Mouse (Mus musculus): ENCODE measurements at regions not wholly inside any gene's neighbourhood (a gene's known extent, or its start where the extent isn't known, plus 50 kb on each side); places are given as distances from the start of the nearest gene placed in this dataset.

- TF ChIP-seq POLR2A (IDR thresholded peaks at IDR 0.05; ENCODE audit: control insufficient read depth, extremely low read depth, insufficient read depth, low read length, poor library complexity): no peak
- no peak for TF ChIP-seq CTCF (IDR thresholded peaks at IDR 0.05; ENCODE audit: borderline replicate concordance, control insufficient read depth, extremely low read depth, insufficient read depth, low read length, poor library complexity)
- no peaks in the 10 kb centered on the region for H3K27me3 ChIP-seq (ENCODE audit: control insufficient read depth, insufficient read depth, low read length)
- H3K4me1 ChIP-seq (replicated peaks; ENCODE audit: control insufficient read depth, insufficient read depth, low read length): no peaks in the 10 kb centered on the region
- no peak for DNase-seq
- no peak overlapping the region for H3K4me3 ChIP-seq (ENCODE audit: control insufficient read depth, insufficient read depth, low read length)
- no peaks in the 10 kb centered on the region for H3K36me3 ChIP-seq (ENCODE audit: control insufficient read depth, insufficient read depth, low read length)
- 92% methylated on average over 3 of the region's 3 CpGs for WGBS
- H3K27ac ChIP-seq (ENCODE audit: control insufficient read depth, insufficient read depth, low read length): no peak overlapping the region
Measured at GRCm38 (mm10) chr3:149820670-149821069, 830.3 kb upstream of the Adgrl2 start.

DNA sequence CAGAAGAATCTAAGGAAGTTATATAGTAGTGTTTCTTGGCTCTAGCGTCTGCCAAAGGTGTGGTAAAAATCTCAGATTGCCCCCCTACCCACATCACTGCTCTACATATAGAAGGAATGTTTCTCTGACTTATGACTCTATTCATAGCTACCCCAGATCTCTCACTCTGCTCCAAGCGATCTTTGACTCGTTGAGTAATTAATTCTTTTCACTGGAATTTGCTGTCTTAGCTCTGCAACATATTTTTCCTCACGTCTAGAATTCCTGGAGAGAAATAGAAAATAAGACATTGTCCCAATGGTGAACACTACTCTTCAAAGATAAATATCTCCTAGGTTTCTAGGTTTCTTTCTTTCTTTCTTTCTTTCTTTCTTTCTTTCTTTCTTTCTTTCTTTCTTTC lies 829.5 kb upstream of the Adgrl2 start:
- TF ChIP-seq CTCF (IDR thresholded peaks at IDR 0.05; ENCODE audit: borderline replicate concordance, control insufficient read depth, extremely low read depth, insufficient read depth, low read length, poor library complexity) (no peak), POLR2A (IDR thresholded peaks at IDR 0.05; ENCODE audit: control insufficient read depth, extremely low read depth, insufficient read depth, low read length, poor library complexity) (no peak)
- Histone ChIP-seq H3K36me3 (ENCODE audit: control insufficient read depth, insufficient read depth, low read length) (no peaks in the 10 kb centered on the region), H3K4me1 (replicated peaks; ENCODE audit: control insufficient read depth, insufficient read depth, low read length) (no peaks in the 10 kb centered on the region), H3K27ac (ENCODE audit: control insufficient read depth, insufficient read depth, low read length) (no peak overlapping the region), H3K27me3 (ENCODE audit: control insufficient read depth, insufficient read depth, low read length) (no peaks in the 10 kb centered on the region), H3K4me3 (ENCODE audit: control insufficient read depth, insufficient read depth, low read length) (no peak overlapping the region)
- WGBS: 86% methylated on average over 4 of the region's 4 CpGs
- DNase-seq: no peak

DNA sequence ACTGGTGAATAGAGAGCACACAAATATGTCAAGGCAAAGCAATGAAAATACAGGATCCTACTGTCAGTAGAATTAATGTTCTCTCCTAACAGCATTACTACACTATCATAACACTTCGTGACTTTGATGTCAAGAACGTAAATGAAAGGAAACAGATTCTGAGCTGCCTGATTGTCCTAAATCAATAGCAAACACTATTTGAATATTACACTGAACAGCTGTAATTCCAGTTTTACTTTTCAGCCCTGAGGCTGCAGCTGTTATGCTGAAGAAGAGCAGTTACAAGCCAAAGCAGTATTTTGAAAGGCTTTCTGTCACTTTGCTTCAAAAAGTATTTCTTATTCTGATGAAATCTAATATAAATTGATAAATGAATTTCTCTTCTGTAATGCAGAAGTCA lies 828.7 kb upstream of the Adgrl2 start:
- Histone ChIP-seq H3K4me3 (ENCODE audit: control insufficient read depth, insufficient read depth, low read length) (no peak overlapping the region), H3K4me1 (replicated peaks; ENCODE audit: control insufficient read depth, insufficient read depth, low read length) (no peaks in the 10 kb centered on the region), H3K27ac (ENCODE audit: control insufficient read depth, insufficient read depth, low read length) (no peak overlapping the region), H3K36me3 (ENCODE audit: control insufficient read depth, insufficient read depth, low read length) (no peaks in the 10 kb centered on the region), H3K27me3 (ENCODE audit: control insufficient read depth, insufficient read depth, low read length) (no peaks in the 10 kb centered on the region)
- no peak for DNase-seq
- TF ChIP-seq CTCF (IDR thresholded peaks at IDR 0.05; ENCODE audit: borderline replicate concordance, control insufficient read depth, extremely low read depth, insufficient read depth, low read length, poor library complexity) (no peak), POLR2A (IDR thresholded peaks at IDR 0.05; ENCODE audit: control insufficient read depth, extremely low read depth, insufficient read depth, low read length, poor library complexity) (no peak)
- WGBS: 89% methylated on average over 2 of the region's 2 CpGs

- H3K36me3 ChIP-seq (ENCODE audit: control insufficient read depth, insufficient read depth, low read length): no peaks in the 10 kb centered on the region
- no peak overlapping the region for H3K4me3 ChIP-seq (ENCODE audit: control insufficient read depth, insufficient read depth, low read length)
- H3K27me3 ChIP-seq (ENCODE audit: control insufficient read depth, insufficient read depth, low read length): no peaks in the 10 kb centered on the region
- H3K27ac ChIP-seq (ENCODE audit: control insufficient read depth, insufficient read depth, low read length): no peak overlapping the region
- TF ChIP-seq POLR2A (IDR thresholded peaks at IDR 0.05; ENCODE audit: control insufficient read depth, extremely low read depth, insufficient read depth, low read length, poor library complexity) (no peak), CTCF (IDR thresholded peaks at IDR 0.05; ENCODE audit: borderline replicate concordance, control insufficient read depth, extremely low read depth, insufficient read depth, low read length, poor library complexity) (no peak)
- no peaks in the 10 kb centered on the region for H3K4me1 ChIP-seq (replicated peaks; ENCODE audit: control insufficient read depth, insufficient read depth, low read length)
- no peak for DNase-seq
- WGBS: 59% methylated on average over 2 of the region's 2 CpGs
Measured at GRCm38 (mm10) chr3:149811036-149811435, 820.7 kb upstream of the Adgrl2 start.

GRCm38 (mm10) chr3:149805345-149805744 lies 815.0 kb upstream of the Adgrl2 start:
- Histone ChIP-seq H3K4me3 (ENCODE audit: control insufficient read depth, insufficient read depth, low read length) (no peak overlapping the region), H3K27ac (ENCODE audit: control insufficient read depth, insufficient read depth, low read length) (no peak overlapping the region), H3K36me3 (ENCODE audit: control insufficient read depth, insufficient read depth, low read length) (no peaks in the 10 kb centered on the region), H3K27me3 (ENCODE audit: control insufficient read depth, insufficient read depth, low read length) (no peaks in the 10 kb centered on the region), H3K4me1 (replicated peaks; ENCODE audit: control insufficient read depth, insufficient read depth, low read length) (no peaks in the 10 kb centered on the region)
- no peak for TF ChIP-seq CTCF (IDR thresholded peaks at IDR 0.05; ENCODE audit: borderline replicate concordance, control insufficient read depth, extremely low read depth, insufficient read depth, low read length, poor library complexity)
- TF ChIP-seq POLR2A (IDR thresholded peaks at IDR 0.05; ENCODE audit: control insufficient read depth, extremely low read depth, insufficient read depth, low read length, poor library complexity): no peak
- DNase-seq: no peak
- 91% methylated on average over 6 of the region's 6 CpGs for WGBS

GRCm38 (mm10) chr3:149796123-149796522 lies 805.8 kb upstream of the Adgrl2 start:
- Histone ChIP-seq H3K4me3 (ENCODE audit: control insufficient read depth, insufficient read depth, low read length) (no peak overlapping the region), H3K36me3 (ENCODE audit: control insufficient read depth, insufficient read depth, low read length) (no peaks in the 10 kb centered on the region), H3K4me1 (replicated peaks; ENCODE audit: control insufficient read depth, insufficient read depth, low read length) (no peaks in the 10 kb centered on the region), H3K27ac (ENCODE audit: control insufficient read depth, insufficient read depth, low read length) (no peak overlapping the region), H3K27me3 (ENCODE audit: control insufficient read depth, insufficient read depth, low read length) (no peaks in the 10 kb centered on the region)
- no peak for DNase-seq
- TF ChIP-seq CTCF (IDR thresholded peaks at IDR 0.05; ENCODE audit: borderline replicate concordance, control insufficient read depth, extremely low read depth, insufficient read depth, low read length, poor library complexity): no peak
- TF ChIP-seq POLR2A (IDR thresholded peaks at IDR 0.05; ENCODE audit: control insufficient read depth, extremely low read depth, insufficient read depth, low read length, poor library complexity): no peak
- WGBS: 20% methylated on average over 2 of the region's 2 CpGs

- 92% methylated on average over 2 of the region's 2 CpGs for WGBS
- no peaks in the 10 kb centered on the region for H3K27me3 ChIP-seq (ENCODE audit: control insufficient read depth, insufficient read depth, low read length)
- TF ChIP-seq CTCF (IDR thresholded peaks at IDR 0.05; ENCODE audit: borderline replicate concordance, control insufficient read depth, extremely low read depth, insufficient read depth, low read length, poor library complexity): no peak
- no peak for TF ChIP-seq POLR2A (IDR thresholded peaks at IDR 0.05; ENCODE audit: control insufficient read depth, extremely low read depth, insufficient read depth, low read length, poor library complexity)
- H3K27ac ChIP-seq (ENCODE audit: control insufficient read depth, insufficient read depth, low read length): no peak overlapping the region
- DNase-seq: no peak
- H3K4me1 ChIP-seq (replicated peaks; ENCODE audit: control insufficient read depth, insufficient read depth, low read length): no peaks in the 10 kb centered on the region
- H3K4me3 ChIP-seq (ENCODE audit: control insufficient read depth, insufficient read depth, low read length): no peak overlapping the region
- H3K36me3 ChIP-seq (ENCODE audit: control insufficient read depth, insufficient read depth, low read length): no peaks in the 10 kb centered on the region
Measured at GRCm38 (mm10) chr3:149791593-149791992, 801.2 kb upstream of the Adgrl2 start.

All from thymus, adult 2 months (tissue).